Mouse (Mus musculus) heart, adult 2 months (tissue): ENCODE data around the gene Pacrg. TPM values are rescaled to one million over a fixed set of nuclear protein-coding genes. Genes with fewer than 3 reads are reported as not detected.

Experiments used
- DNase-seq, 2 experiments: peaks; one replicate each; pipeline ENCODE4 v3.0.0; 2021
- H3K27ac ChIP-seq: fragments of 200-600 bp; 2 replicates; pipeline ENCODE4 v1.8.1; 2022
- H3K27me3 ChIP-seq: fragments of 200-500 bp; 2 replicates; pipeline ENCODE4 v1.6.1; 2012; ENCODE audit warnings: mild to moderate bottlenecking, low read length, inconsistent platforms, mixed read lengths; ENCODE audit not compliant: control insufficient read depth, insufficient read depth
- H3K36me3 ChIP-seq: fragments of 200-500 bp; 2 replicates; pipeline ENCODE4 v1.6.1; 2012; ENCODE audit warnings: low read length, inconsistent platforms; ENCODE audit not compliant: control insufficient read depth, insufficient read depth
- H3K4me1 ChIP-seq: fragments of 200-500 bp; 2 replicates; pipeline ENCODE4 v1.6.1; 2011; ENCODE audit warnings: low read length; ENCODE audit not compliant: control insufficient read depth, insufficient read depth
- H3K4me3 ChIP-seq: fragments of 200-600 bp; 2 replicates; pipeline ENCODE4 v1.8.1; 2022
- H3K79me2 ChIP-seq: fragments of 200-500 bp; replicated peaks from 2 replicates; pipeline ENCODE4 v1.6.1; 2012; ENCODE audit warnings: mild to moderate bottlenecking, inconsistent platforms, low read length, moderate library complexity, mixed read lengths; ENCODE audit not compliant: control insufficient read depth, insufficient read depth
- H3K9ac ChIP-seq: fragments of 200-500 bp; 2 replicates; pipeline ENCODE4 v1.6.1; 2012; ENCODE audit warnings: low read depth, mild to moderate bottlenecking, control low read depth, inconsistent platforms, low read length, mixed read lengths
- CTCF ChIP-seq: fragments of 200-600 bp; IDR thresholded peaks from 2 replicates; pipeline ENCODE4 v1.8.1; 2022; ENCODE audit warnings: antibody characterized with exemption, mild to moderate bottlenecking, moderate library complexity
- EP300 ChIP-seq: fragments of 200-500 bp; IDR thresholded peaks from 2 replicates; pipeline ENCODE4 v1.6.1; 2011; ENCODE audit warnings: low read depth, low read length, control low read depth; ENCODE audit not compliant: insufficient read depth
- POLR2A ChIP-seq: fragments of 200-500 bp; IDR thresholded peaks from 2 replicates; pipeline ENCODE4 v1.6.1; 2011; ENCODE audit warnings: mild to moderate bottlenecking, low read depth, low read length, control low read depth; ENCODE audit not compliant: insufficient read depth
- WGBS: fragments of 180-500 bp; shearing (Covaris S2); methylation state at CpG from one replicate; pipeline ENCODE4 v1.1.7; 2018; 5-methylcytosine and 5-hydroxymethylcytosine counted together
- intact Hi-C: fragments of 180-260 bp; cut with DNase I; formaldehyde crosslinking; loops from one replicate; pipeline ENCODE4 v1.15.1; 2025
- polyA plus RNA-seq: library from polyadenylated mRNA; depleted of rRNA; stranded (reverse); fragments of >200 nt; gene quantifications from 2 replicates; pipeline ENCODE4 v1.2.3, GENCODE M21; 2012
- total RNA-seq, 2 experiments: library from RNA; stranded (reverse); gene quantifications; 2 replicates each; pipeline ENCODE4 v1.2.3; 2021

The Pacrg gene
- total and polyA plus RNA-seq, 3 experiments, result 0.45 to 1.0 (median 0.89) TPM

- H3K4me1 ChIP-seq, result peaks cover 20% of the 10 kb centered on the region
- no peak overlapping the region for H3K9ac ChIP-seq
- H3K79me2 ChIP-seq, result no peaks in the 10 kb centered on the region
- intact Hi-C loops, result loop anchor here (2.0 kb wide), 1 partner anchor 62 kb away; no protein-coding TSS in a partner anchor
- DNase-seq, result peak; percentile 18 to 30
- H3K27ac ChIP-seq, result peak overlapping the region; percentile 70
- no peak overlapping the region for H3K4me3 ChIP-seq
- H3K36me3 ChIP-seq, result no peaks in the 10 kb centered on the region
- TF ChIP-seq CTCF (no peak), POLR2A (no peak), EP300 (0 out of 2 replicates have a peak, but pooled peaks have one; percentile 50)
- H3K27me3 ChIP-seq, result no peaks in the 10 kb centered on the region
- 41% methylated on average over 3 of the region's 3 CpGs for WGBS
Measured at GRCm38 (mm10) chr17:10452801-10453200, 387.3 kb downstream of the Pacrg start.

- H3K4me1 ChIP-seq, result peaks cover 17% of the 10 kb centered on the region
- peak overlapping the region; percentile 60 for H3K27ac ChIP-seq
- intact Hi-C loops, result loop anchor here (2.0 kb wide), 1 partner anchor 61 kb away; no protein-coding TSS in a partner anchor
Measured at GRCm38 (mm10) chr17:10451306-10452077, 388.6 kb downstream of the Pacrg start.

GRCm38 (mm10) chr17:10449800-10450299 is 390.3 kb downstream of the Pacrg start:
- no peaks in the 10 kb centered on the region for H3K27me3 ChIP-seq
- H3K79me2 ChIP-seq, result no peaks in the 10 kb centered on the region
- H3K4me3 ChIP-seq, result no peak overlapping the region
- no peak for TF ChIP-seq CTCF
- 0 out of 2 replicates have a peak, but pooled peaks have one; percentile 50 for TF ChIP-seq EP300
- peak overlapping the region; percentile 30; the same call in 1 of the 2 replicates for H3K9ac ChIP-seq
- H3K27ac ChIP-seq, result peak overlapping the region; percentile 79
- intact Hi-C loops, result no loop called here
- DNase-seq, result peak; percentile 43 to 72
- WGBS, result 53% methylated on average over 14 of the region's 14 CpGs
- H3K4me1 ChIP-seq, result peaks cover 17% of the 10 kb centered on the region
- H3K36me3 ChIP-seq, result no peaks in the 10 kb centered on the region

More at GRCm38 (mm10) chr17:10451306-10452077, 388.6 kb downstream of the Pacrg start:
- 63% methylated on average over 10 of the region's 10 CpGs for WGBS
- Histone ChIP-seq H3K27me3 (no peaks in the 10 kb centered on the region), H3K9ac (no peak overlapping the region), H3K79me2 (no peaks in the 10 kb centered on the region), H3K4me3 (no peak overlapping the region), H3K36me3 (no peaks in the 10 kb centered on the region)
- DNase-seq, result peak in 1 of 2 experiments; percentile 28
- no peak for TF ChIP-seq POLR2A
- TF ChIP-seq EP300, result no peak
- TF ChIP-seq CTCF, result no peak

GRCm38 (mm10) chr17:10448417-10448816 is 391.7 kb downstream of the Pacrg start:
- H3K27ac ChIP-seq, result no peak overlapping the region; the same call in 1 of the 2 replicates
- 73% methylated on average over 5 of the region's 5 CpGs for WGBS
- intact Hi-C loops, result no loop called here
- no peak for TF ChIP-seq CTCF
- no peak for TF ChIP-seq EP300
- TF ChIP-seq POLR2A, result no peak
- no peak for DNase-seq
- H3K4me1 ChIP-seq, result peaks cover 15% of the 10 kb centered on the region
- H3K9ac ChIP-seq, result no peak overlapping the region
- no peaks in the 10 kb centered on the region for H3K36me3 ChIP-seq
- H3K27me3 ChIP-seq, result no peaks in the 10 kb centered on the region
- no peaks in the 10 kb centered on the region for H3K79me2 ChIP-seq
- H3K4me3 ChIP-seq, result no peak overlapping the region

- Histone ChIP-seq H3K9ac (no peak overlapping the region), H3K27ac (no peak overlapping the region), H3K27me3 (no peaks in the 10 kb centered on the region), H3K36me3 (no peaks in the 10 kb centered on the region), H3K79me2 (no peaks in the 10 kb centered on the region), H3K4me3 (no peak overlapping the region), H3K4me1 (peaks cover 2% of the 10 kb centered on the region)
- no peak for DNase-seq
- no peak for TF ChIP-seq CTCF
- no peak for TF ChIP-seq POLR2A
- no peak for TF ChIP-seq EP300
- intact Hi-C loops, result loop anchor here (2.0 kb wide), 1 partner anchor 51 kb away; no protein-coding TSS in a partner anchor
- WGBS, result 50% methylated on average over 16 of the region's 16 CpGs
Measured at GRCm38 (mm10) chr17:10441501-10442111, 398.5 kb downstream of the Pacrg start.
